Mouse (Mus musculus): Measurements from ENCODE around the gene Dhrs7b.

GRCm38 (mm10) chr11:60905407-60906120, 75.1 kb downstream of the Dhrs7b start:
- no peak for TF ChIP-seq CTCF (IDR thresholded peaks at IDR 0.05; ENCODE audit: low read depth)
- TF ChIP-seq EP300 (IDR thresholded peaks at IDR 0.05; ENCODE audit: low read depth): no peak
